Mouse (Mus musculus) ES-E14 (cell line): ENCODE data around the gene Svep1.

Experiments
- HCFC1 ChIP-seq: IDR thresholded peaks from 2 replicates; pipeline ENCODE4 v1.6.1; 2012; ENCODE audit warnings: low read length, inconsistent platforms, borderline replicate concordance; ENCODE audit not compliant: insufficient read depth
- MAFK ChIP-seq: IDR thresholded peaks from 2 replicates; pipeline ENCODE4 v1.6.1; 2014; ENCODE audit warnings: mild to moderate bottlenecking, low read depth, low read length, inconsistent platforms; ENCODE audit not compliant: insufficient read depth
- ZNF384 ChIP-seq: IDR thresholded peaks from 2 replicates; pipeline ENCODE4 v1.6.1; 2012; ENCODE audit warnings: low read depth, low read length, inconsistent platforms

DNA sequence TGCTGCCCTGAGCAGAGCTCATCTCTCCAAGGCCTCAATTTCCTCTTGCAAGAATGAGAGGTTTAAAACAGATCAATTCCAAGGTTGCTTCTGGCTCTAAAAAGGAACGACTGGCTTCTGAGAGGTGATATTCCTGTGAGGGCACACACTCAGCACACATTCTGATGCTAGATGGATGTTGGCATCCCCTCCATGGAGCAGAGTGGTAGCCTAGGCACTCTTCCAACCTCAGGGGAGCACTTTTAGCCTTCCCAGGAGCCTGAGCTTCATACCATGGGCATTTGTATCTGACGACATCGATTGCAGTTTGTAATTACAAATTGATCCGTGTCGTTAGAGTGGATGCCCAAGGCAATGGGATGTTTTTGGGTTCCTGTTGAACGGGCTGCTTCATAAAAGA, 33.3 kb downstream of the Svep1 start:
- TF ChIP-seq HCFC1 (no peak), MAFK (no peak), ZNF384 (no peak)
